Mouse (Mus musculus) layer of hippocampus, adult 2 months (tissue): ENCODE results near the gene Ptrhd1. TPM values are rescaled to one million over a fixed set of nuclear protein-coding genes. Genes with fewer than 3 reads are reported as not detected.

Experiments
- DNase-seq, 2 experiments: peaks; one replicate each; pipeline ENCODE4 v3.0.0; 2022; ENCODE audit warnings: low spot score in 2 of 2
- H3K27ac ChIP-seq: fragments of 200-600 bp; 2 replicates; pipeline ENCODE4 v1.8.1; 2022
- H3K4me3 ChIP-seq: fragments of 200-600 bp; 2 replicates; pipeline ENCODE4 v1.8.1; 2022; ENCODE audit warnings: mild to moderate bottlenecking
- CTCF ChIP-seq: fragments of 200-600 bp; conservative IDR thresholded peaks from 2 replicates; pipeline ENCODE4 v1.8.1; 2022; ENCODE audit warnings: antibody characterized with exemption, mild to moderate bottlenecking, moderate library complexity
- total RNA-seq, 2 experiments: library from RNA; stranded (reverse); gene quantifications; 2 replicates each; pipeline ENCODE4 v1.2.3; 2021

Gene Ptrhd1
- total RNA-seq, 2 experiments from 2014 or later, result 8.0 to 8.2 TPM

- peak in 1 of 2 experiments; percentile 37 for DNase-seq
- peak; percentile 75 for TF ChIP-seq CTCF
- peak overlapping the region; percentile 78 for H3K27ac ChIP-seq
- H3K4me3 ChIP-seq, result no peak overlapping the region
Observed at GRCm38 (mm10) chr12:4271078-4271477, 37.3 kb downstream of the Ptrhd1 start.

GRCm38 (mm10) chr12:4278978-4279755, 45.3 kb downstream of the Ptrhd1 start:
- H3K4me3 ChIP-seq, result no peak overlapping the region
- H3K27ac ChIP-seq, result no peak overlapping the region
- no peak for DNase-seq
- no peak for TF ChIP-seq CTCF

GRCm38 (mm10) chr12:4279878-4280277, 46.1 kb downstream of the Ptrhd1 start:
- no peak for TF ChIP-seq CTCF
- Histone ChIP-seq H3K4me3 (no peak overlapping the region), H3K27ac (no peak overlapping the region)
- DNase-seq, result no peak

- no peak for TF ChIP-seq CTCF
- DNase-seq, result no peak
- no peak overlapping the region for H3K27ac ChIP-seq
- no peak overlapping the region for H3K4me3 ChIP-seq
Observed at GRCm38 (mm10) chr12:4285186-4285585, 51.4 kb downstream of the Ptrhd1 start.

Other genes with a start within 250 kb of the Ptrhd1 start
- 100 to 1,000 TPM in 1 of 2 experiments, 10 to 100 TPM in 1; 91.8 to 104 TPM for gene Efr3b, start 195.1 kb upstream of the Ptrhd1 start, total RNA-seq
- 10 to 100 TPM; 80.0 to 82.8 TPM for gene Dnajc27, start 151.4 kb upstream of the Ptrhd1 start, total RNA-seq
- 10 to 100 TPM; 47.6 to 48.6 TPM for gene Adcy3, start 100.9 kb upstream of the Ptrhd1 start, total RNA-seq
- 1 to 10 TPM; 4.2 to 4.3 TPM for gene Cenpo, start 267 bp downstream of the Ptrhd1 start, total RNA-seq
- gene Ncoa1, start 243.2 kb downstream of the Ptrhd1 start, total RNA-seq, result 100 to 1,000 TPM; 142 to 146 TPM